Comparison of ENCODE assay signal across 12 mouse cellular contexts in the genomic region with DNA sequence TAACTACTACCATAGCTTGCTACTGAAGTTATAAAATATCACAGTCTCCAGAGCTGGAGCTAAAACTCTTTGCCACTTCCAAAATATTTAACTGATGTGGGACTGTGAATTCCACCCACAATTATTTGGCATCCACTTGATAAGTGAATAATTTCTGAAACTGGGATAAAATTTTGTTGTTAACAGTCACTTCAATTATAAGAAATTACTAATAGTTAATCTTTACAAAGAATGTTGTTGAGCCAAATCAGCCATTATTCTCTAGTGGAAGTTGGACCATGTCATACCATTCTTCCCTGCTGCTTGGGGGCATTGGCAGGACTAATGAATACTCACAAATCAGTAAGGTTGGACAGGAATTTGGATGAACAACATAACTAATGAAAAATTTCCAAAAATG.
"Had no signal": no experiment of that assay in that cellular context is flagged by ENCODE, and none has a peak within 500 bp of the region (broad histone marks: within the 10 kb centered on the region; RNA-seq: fewer than 3 reads in every experiment).

No protein-coding gene starts in this region.

- DNase-seq: retina, postnatal 1 day; right cerebral cortex, adult 18-20 months; right cerebral cortex, postnatal 14 days; right cerebral cortex, postnatal 25 days; right cerebral cortex, postnatal 4 days; spleen, adult 18-20 months; thymus, adult 18-20 months; thymus, adult 2 months; thymus, postnatal 14 days; thymus, postnatal 25 days; thymus, postnatal 36 days; thymus, postnatal 4 days had no signal
